Mouse (Mus musculus): ENCODE results near the gene Prnp. TPM values are rescaled to one million over a fixed set of nuclear protein-coding genes. Genes with fewer than 3 reads are reported as not detected.

Gene Prnp
- polyA plus RNA-seq, 1 experiment: 144 TPM

- 74% methylated on average over 11 of the region's 11 CpGs for WGBS
- H3K36me3 ChIP-seq (ENCODE audit: control insufficient read depth, insufficient read depth, low read length): no peaks in the 10 kb centered on the region
Measured at GRCm38 (mm10) chr2:131948916-131949639, 39.4 kb downstream of the Prnp start.

DNA sequence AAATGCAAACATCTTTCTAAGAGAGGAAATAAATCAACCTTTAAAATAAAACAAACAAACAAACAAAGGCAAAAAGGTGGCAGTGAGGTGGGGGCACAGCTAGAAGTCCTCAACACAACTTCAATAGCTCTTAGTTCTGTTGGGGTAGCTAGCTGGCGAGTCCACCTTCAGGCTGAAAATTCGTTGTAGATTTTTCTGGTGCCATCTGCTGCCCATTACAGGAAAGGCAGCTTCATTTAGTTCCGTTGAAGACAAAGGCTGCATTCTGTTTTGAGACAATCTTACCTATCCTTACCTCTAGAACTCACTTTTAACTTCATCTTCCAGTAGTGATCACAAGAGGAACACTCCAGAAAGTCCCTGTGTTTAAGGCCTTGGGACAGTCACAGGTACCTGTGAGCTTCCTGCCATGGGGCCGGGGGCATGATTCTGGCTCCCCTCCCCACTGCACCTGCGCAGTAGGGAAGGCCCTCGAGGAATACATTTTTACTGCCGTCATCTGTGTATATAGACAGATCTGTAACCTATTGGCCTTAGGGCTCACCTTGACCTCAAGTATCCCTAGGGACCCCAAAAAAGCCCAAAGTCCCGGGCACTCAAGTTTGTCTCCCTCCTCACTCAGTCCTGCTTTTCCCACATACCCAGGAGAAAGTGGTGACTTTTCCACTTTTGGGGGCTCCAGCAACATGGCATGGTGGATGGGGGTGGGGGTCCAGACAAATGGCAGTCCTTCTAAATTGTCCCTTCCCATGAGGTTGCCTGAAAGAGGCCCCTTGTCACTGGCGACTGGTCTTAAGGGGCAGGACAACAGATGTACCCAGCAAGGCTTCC, 40.3 kb downstream of the Prnp start:
- DNase-seq: peak; percentile 57
- Histone ChIP-seq H3K36me3 (ENCODE audit: control insufficient read depth, insufficient read depth, low read length) (no peaks in the 10 kb centered on the region), H3K27ac (ENCODE audit: insufficient read depth, low read depth, low read length) (no peak overlapping the region), H3K27me3 (replicated peaks; ENCODE audit: control insufficient read depth, insufficient read depth, low read length) (no peaks in the 10 kb centered on the region), H3K4me1 (ENCODE audit: control insufficient read depth, insufficient read depth, low read length) (no peaks in the 10 kb centered on the region), H3K4me3 (ENCODE audit: insufficient read depth, low read depth, low read length) (no peak overlapping the region)
- TF ChIP-seq POLR2A (IDR thresholded peaks at IDR 0.05; ENCODE audit: low read depth, low read length) (no peak), CTCF (conservative IDR thresholded peaks at IDR 0.05; ENCODE audit: insufficient read depth, insufficient read length, low read depth, low read length) (peak; percentile 58)
- 47% methylated on average over 9 of the region's 9 CpGs for WGBS

More at GRCm38 (mm10) chr2:131948916-131949639, 39.4 kb downstream of the Prnp start:
- H3K27ac ChIP-seq (ENCODE audit: insufficient read depth, low read depth, low read length): no peak overlapping the region
- TF ChIP-seq POLR2A (IDR thresholded peaks at IDR 0.05; ENCODE audit: low read depth, low read length) (no peak), CTCF (conservative IDR thresholded peaks at IDR 0.05; ENCODE audit: insufficient read depth, insufficient read length, low read depth, low read length) (no peak)
- H3K4me3 ChIP-seq (ENCODE audit: insufficient read depth, low read depth, low read length): no peak overlapping the region
- DNase-seq: no peak
- H3K4me1 ChIP-seq (ENCODE audit: control insufficient read depth, insufficient read depth, low read length): no peaks in the 10 kb centered on the region
- H3K27me3 ChIP-seq (replicated peaks; ENCODE audit: control insufficient read depth, insufficient read depth, low read length): no peaks in the 10 kb centered on the region

GRCm38 (mm10) chr2:131950598-131951095, 40.9 kb downstream of the Prnp start, which contains the start of gene Prnd:
TSS of gene Prnd (plus strand) at chr2:131950861.
- WGBS: 14% methylated on average over 11 of the region's 11 CpGs
- no peaks in the 10 kb centered on the region for H3K4me1 ChIP-seq (ENCODE audit: control insufficient read depth, insufficient read depth, low read length)
- H3K4me3 ChIP-seq (ENCODE audit: insufficient read depth, low read depth, low read length): no peak within 1 kb of the TSS

GRCm38 (mm10) chr2:131952456-131952855, 42.7 kb downstream of the Prnp start:
- peak; percentile 36 for DNase-seq

More at GRCm38 (mm10) chr2:131950598-131951095, 40.9 kb downstream of the Prnp start, which contains the start of gene Prnd:
- Histone ChIP-seq H3K36me3 (ENCODE audit: control insufficient read depth, insufficient read depth, low read length) (no peaks in the 10 kb centered on the region), H3K27me3 (replicated peaks; ENCODE audit: control insufficient read depth, insufficient read depth, low read length) (no peaks in the 10 kb centered on the region), H3K27ac (ENCODE audit: insufficient read depth, low read depth, low read length) (no peak within 1 kb of the TSS)
- TF ChIP-seq POLR2A (IDR thresholded peaks at IDR 0.05; ENCODE audit: low read depth, low read length): no peak
- no peak for TF ChIP-seq CTCF (conservative IDR thresholded peaks at IDR 0.05; ENCODE audit: insufficient read depth, insufficient read length, low read depth, low read length)
- DNase-seq: no peak

GRCm38 (mm10) chr2:131952961-131953538, 43.3 kb downstream of the Prnp start:
- no peaks in the 10 kb centered on the region for H3K27me3 ChIP-seq (replicated peaks; ENCODE audit: control insufficient read depth, insufficient read depth, low read length)
- DNase-seq: peak; percentile 54
- peak overlapping the region; percentile 11; the same call in 1 of the 2 replicates for H3K4me3 ChIP-seq (ENCODE audit: insufficient read depth, low read depth, low read length)
- WGBS: 14% methylated on average over 29 of the region's 29 CpGs
- H3K27ac ChIP-seq (ENCODE audit: insufficient read depth, low read depth, low read length): no peak overlapping the region
- no peaks in the 10 kb centered on the region for H3K36me3 ChIP-seq (ENCODE audit: control insufficient read depth, insufficient read depth, low read length)
- TF ChIP-seq POLR2A (IDR thresholded peaks at IDR 0.05; ENCODE audit: low read depth, low read length): no peak
- TF ChIP-seq CTCF (conservative IDR thresholded peaks at IDR 0.05; ENCODE audit: insufficient read depth, insufficient read length, low read depth, low read length): no peak
- no peaks in the 10 kb centered on the region for H3K4me1 ChIP-seq (ENCODE audit: control insufficient read depth, insufficient read depth, low read length)

More at GRCm38 (mm10) chr2:131952456-131952855, 42.7 kb downstream of the Prnp start:
- TF ChIP-seq POLR2A (IDR thresholded peaks at IDR 0.05; ENCODE audit: low read depth, low read length): no peak
- no peak for TF ChIP-seq CTCF (conservative IDR thresholded peaks at IDR 0.05; ENCODE audit: insufficient read depth, insufficient read length, low read depth, low read length)
- Histone ChIP-seq H3K36me3 (ENCODE audit: control insufficient read depth, insufficient read depth, low read length) (no peaks in the 10 kb centered on the region), H3K27me3 (replicated peaks; ENCODE audit: control insufficient read depth, insufficient read depth, low read length) (no peaks in the 10 kb centered on the region), H3K27ac (ENCODE audit: insufficient read depth, low read depth, low read length) (no peak overlapping the region), H3K4me3 (ENCODE audit: insufficient read depth, low read depth, low read length) (no peak overlapping the region), H3K4me1 (ENCODE audit: control insufficient read depth, insufficient read depth, low read length) (no peaks in the 10 kb centered on the region)
- WGBS: 25% methylated on average over 2 of the region's 2 CpGs

- TF ChIP-seq CTCF (conservative IDR thresholded peaks at IDR 0.05; ENCODE audit: insufficient read depth, insufficient read length, low read depth, low read length) (no peak), POLR2A (IDR thresholded peaks at IDR 0.05; ENCODE audit: low read depth, low read length) (no peak)
- Histone ChIP-seq H3K36me3 (ENCODE audit: control insufficient read depth, insufficient read depth, low read length) (no peaks in the 10 kb centered on the region), H3K27ac (ENCODE audit: insufficient read depth, low read depth, low read length) (no peak overlapping the region), H3K4me1 (ENCODE audit: control insufficient read depth, insufficient read depth, low read length) (no peaks in the 10 kb centered on the region), H3K27me3 (replicated peaks; ENCODE audit: control insufficient read depth, insufficient read depth, low read length) (no peaks in the 10 kb centered on the region), H3K4me3 (ENCODE audit: insufficient read depth, low read depth, low read length) (no peak overlapping the region)
- no peak for DNase-seq
- WGBS: 97% methylated on average over 4 of the region's 4 CpGs
Measured at GRCm38 (mm10) chr2:131953711-131954110, 44.0 kb downstream of the Prnp start.

Measured in kidney, adult 2 months (tissue).